Mouse (Mus musculus) heart, postnatal 0 days (tissue): ENCODE results near the gene Lzts2.

Experiments used
- CTCF ChIP-seq: IDR thresholded peaks from 2 replicates; pipeline ENCODE4 v1.5.1; 2016; ENCODE audit warnings: antibody characterized with exemption, control low read depth, low read depth
- EP300 ChIP-seq: IDR thresholded peaks from 2 replicates; pipeline ENCODE4 v1.6.1; 2016; ENCODE audit warnings: antibody characterized with exemption, low read depth

- no peak for TF ChIP-seq CTCF
- no peak for TF ChIP-seq EP300
Measured at GRCm38 (mm10) chr19:44997786-44998185, 16.4 kb upstream of the Lzts2 start.
